Mouse (Mus musculus) liver (tissue): ENCODE results near the gene Fbxo41.
"Not testable (repeated sequence)": the region's sequence is repeated elsewhere in the genome, so short reads cannot be mapped to it uniquely, and the experiment has no call there.

ENCODE experiments used
- DNase-seq: peaks from one replicate; pipeline ENCODE4 v3.0.0-alpha.2; 2020; ENCODE audit warnings: mixed read lengths

The Fbxo41 gene

GRCm38 (mm10) chr6:85490252-85490651 is 12.5 kb downstream of the Fbxo41 start:
- DNase-seq, result no peak

GRCm38 (mm10) chr6:85489717-85490116 is 13.1 kb downstream of the Fbxo41 start:
- no peak for DNase-seq

- no peak for DNase-seq
These were observed 14.3 kb downstream of the Fbxo41 start for GRCm38 (mm10) chr6:85488510-85488909.

GRCm38 (mm10) chr6:85485738-85486137 is 17.1 kb downstream of the Fbxo41 start:
- no peak for DNase-seq

- DNase-seq, result no peak
These were observed 18.7 kb downstream of the Fbxo41 start for GRCm38 (mm10) chr6:85483843-85484721.

GRCm38 (mm10) chr6:85480685-85481084 is 22.1 kb downstream of the Fbxo41 start:
- no peak for DNase-seq

- no peak for DNase-seq
These were observed 22.8 kb downstream of the Fbxo41 start for GRCm38 (mm10) chr6:85479979-85480378.

GRCm38 (mm10) chr6:85478416-85478815 is 24.4 kb downstream of the Fbxo41 start:
- no peak for DNase-seq

GRCm38 (mm10) chr6:85477366-85477917 is 25.4 kb downstream of the Fbxo41 start:
- peak; percentile 40 for DNase-seq

- no peak for DNase-seq
These were observed 27.2 kb downstream of the Fbxo41 start for GRCm38 (mm10) chr6:85475581-85475980.

- DNase-seq, result no peak
These were observed 30.3 kb downstream of the Fbxo41 start for GRCm38 (mm10) chr6:85472542-85472941.

- no peak for DNase-seq
These were observed 30.8 kb downstream of the Fbxo41 start for GRCm38 (mm10) chr6:85471962-85472361.

GRCm38 (mm10) chr6:85469660-85470430 is 32.9 kb downstream of the Fbxo41 start:
- DNase-seq, result no peak

- DNase-seq, result no peak
These were observed 37.4 kb downstream of the Fbxo41 start for GRCm38 (mm10) chr6:85465381-85465780.

- DNase-seq, result no peak
These were observed 43.2 kb downstream of the Fbxo41 start for GRCm38 (mm10) chr6:85459621-85460020.

GRCm38 (mm10) chr6:85452816-85453215 is 50.0 kb downstream of the Fbxo41 start:
- peak; percentile 55 for DNase-seq

GRCm38 (mm10) chr6:85452411-85452665 is 50.5 kb downstream of the Fbxo41 start:
- DNase-seq, result no peak

- peak; percentile 95 for DNase-seq
These were observed 51.0 kb downstream of the Fbxo41 start, which contains the start of gene Pradc1 for GRCm38 (mm10) chr6:85451664-85452410. Gene Pradc1, minus strand, starts transcription at chr6:85451970.

- DNase-seq, result peak; percentile 99
These were observed 51.8 kb downstream of the Fbxo41 start, which contains the start of gene Cct7 for GRCm38 (mm10) chr6:85450697-85451663. Gene Cct7, plus strand, starts transcription at chr6:85451514.

- not testable (repeated sequence) for DNase-seq
These were observed 52.7 kb downstream of the Fbxo41 start for GRCm38 (mm10) chr6:85450140-85450539.

GRCm38 (mm10) chr6:85447351-85447750 is 55.4 kb downstream of the Fbxo41 start:
- DNase-seq, result no peak

GRCm38 (mm10) chr6:85445286-85445685 is 57.5 kb downstream of the Fbxo41 start:
- no peak for DNase-seq
